Mouse (Mus musculus) heart, postnatal 25 days (tissue): ENCODE measurements around the gene Il12a. TPM values are rescaled to one million over a fixed set of nuclear protein-coding genes. Genes with fewer than 3 reads are reported as not detected.

Source experiments
- DNase-seq: peaks from one replicate; pipeline ENCODE4 v3.0.0; 2022; ENCODE audit warnings: low spot score
- intact Hi-C: fragments of 180-260 bp; cut with DNase I; formaldehyde crosslinking; loops from one replicate; pipeline ENCODE4 v1.15.1; 2025
- total RNA-seq, 2 experiments: library from RNA; stranded (reverse); gene quantifications; 2 replicates each; pipeline ENCODE4 v1.2.3; 2021

Il12a gene
- total RNA-seq, result under 1 TPM in 1 of 2 experiments, not detected in 1; 0.39 TPM

DNA sequence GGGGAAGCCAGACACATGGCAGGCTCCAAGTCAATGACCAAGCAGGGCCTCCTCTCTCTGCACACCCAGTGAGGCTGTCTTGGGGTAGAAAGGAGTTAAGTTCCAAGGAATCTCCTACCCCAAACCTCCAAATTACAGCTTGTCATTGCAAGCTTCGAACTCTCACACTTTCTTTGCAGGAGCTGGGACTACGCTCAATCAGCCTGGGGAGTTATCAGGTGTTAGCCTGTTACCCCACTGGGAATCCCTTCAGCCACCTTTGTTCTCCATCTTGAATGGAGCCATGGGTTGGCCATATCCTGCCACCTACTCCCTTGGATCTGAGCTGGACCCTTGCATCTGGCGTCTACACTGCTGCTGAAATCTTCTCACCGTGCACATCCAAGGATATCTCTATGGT is at the start of gene Il12a:
Il12a (plus strand) TSS at position 301 of the 400 bp plus-strand sequence.
- intact Hi-C loops, result loop anchor here (10.0 kb wide), 1 partner anchor 46 kb away; no protein-coding TSS in a partner anchor

DNA sequence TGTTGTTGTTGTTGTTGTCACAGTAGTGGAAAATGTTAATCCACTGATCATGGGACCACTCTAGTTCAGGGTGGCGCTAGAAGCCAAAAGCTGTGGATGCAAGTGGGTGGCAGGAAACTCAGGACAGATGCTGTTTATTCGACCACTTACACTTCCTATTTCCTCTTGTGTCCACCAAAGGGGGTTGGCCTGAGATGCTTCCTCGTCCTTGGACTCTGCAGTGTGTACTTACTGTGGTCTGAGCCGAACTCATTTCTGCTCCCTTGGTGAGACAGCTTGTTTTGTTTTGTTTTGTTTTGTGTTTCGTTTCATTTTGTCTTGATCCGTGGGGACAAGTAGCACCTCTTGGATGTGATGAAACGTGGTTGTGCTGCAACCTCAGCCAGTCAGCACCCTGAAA is 47.5 kb upstream of the Il12a start:
- intact Hi-C loops, result loop anchor here (10.0 kb wide), 1 partner anchor 52 kb away; the partner anchor contains the start of gene Il12a
- no peak for DNase-seq

More for the DNA sequence above, at the start of gene Il12a:
- no peak for DNase-seq

DNA sequence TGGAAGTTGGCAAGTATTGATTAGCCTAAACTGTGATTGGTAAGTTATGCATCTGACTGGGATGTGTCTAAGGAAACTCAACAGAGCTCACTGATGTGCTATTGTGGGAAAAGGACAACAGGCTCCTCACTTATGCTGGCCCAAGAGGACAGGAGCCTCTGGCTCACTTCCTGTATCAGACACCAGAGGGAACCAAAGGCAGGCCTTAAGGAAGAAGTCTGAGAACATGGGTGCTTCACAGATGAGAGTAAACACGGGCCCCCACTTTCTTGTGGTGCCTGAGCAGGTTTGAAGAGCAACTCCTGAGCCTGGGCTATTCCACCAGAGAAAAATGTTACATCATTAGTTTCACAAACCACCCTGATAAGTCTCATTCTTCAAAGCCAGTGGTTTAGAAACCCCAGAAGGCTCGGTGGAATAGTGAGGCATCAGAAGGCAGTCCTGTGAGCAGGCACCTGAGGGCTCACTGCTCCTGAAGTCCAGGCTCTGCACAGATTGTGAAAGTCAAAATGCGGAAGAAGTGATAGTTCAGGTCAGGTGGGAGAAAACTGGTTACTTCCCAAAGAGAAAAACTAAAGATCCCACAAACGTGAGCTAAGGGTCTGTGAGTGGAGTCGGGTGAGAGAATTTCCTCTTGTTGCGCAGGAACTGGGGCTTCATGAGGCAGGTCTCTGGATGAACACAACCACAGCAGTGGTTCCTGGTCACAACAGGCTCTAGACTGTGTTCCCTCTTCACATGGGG is 43.9 kb upstream of the Il12a start:
- intact Hi-C loops, result loop anchor here (10.0 kb wide), 1 partner anchor 48 kb away; the partner anchor contains the start of gene Il12a

DNA sequence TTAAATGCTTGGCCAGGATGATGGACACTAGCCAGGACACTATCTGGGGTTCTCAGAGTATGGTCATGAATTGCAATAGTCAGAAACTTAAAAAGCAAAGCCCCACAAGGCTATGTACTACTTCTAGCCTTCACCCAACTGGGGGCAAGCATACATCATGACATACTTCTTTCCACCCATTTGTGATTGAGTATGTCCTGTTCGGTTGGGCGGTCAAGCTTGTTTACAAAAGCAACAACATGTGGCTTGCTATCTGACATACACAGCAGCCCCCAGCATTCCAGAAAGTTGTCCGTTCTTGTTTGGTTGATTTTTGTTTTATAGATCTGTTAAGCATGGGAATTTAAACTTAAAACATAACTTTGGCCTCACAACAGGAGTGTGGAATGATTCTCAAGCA is 43.2 kb upstream of the Il12a start:
- DNase-seq, result no peak
- intact Hi-C loops, result loop anchor here (10.0 kb wide), 1 partner anchor 48 kb away; the partner anchor contains the start of gene Il12a

More for the DNA sequence above, 43.9 kb upstream of the Il12a start:
- DNase-seq, result no peak

DNA sequence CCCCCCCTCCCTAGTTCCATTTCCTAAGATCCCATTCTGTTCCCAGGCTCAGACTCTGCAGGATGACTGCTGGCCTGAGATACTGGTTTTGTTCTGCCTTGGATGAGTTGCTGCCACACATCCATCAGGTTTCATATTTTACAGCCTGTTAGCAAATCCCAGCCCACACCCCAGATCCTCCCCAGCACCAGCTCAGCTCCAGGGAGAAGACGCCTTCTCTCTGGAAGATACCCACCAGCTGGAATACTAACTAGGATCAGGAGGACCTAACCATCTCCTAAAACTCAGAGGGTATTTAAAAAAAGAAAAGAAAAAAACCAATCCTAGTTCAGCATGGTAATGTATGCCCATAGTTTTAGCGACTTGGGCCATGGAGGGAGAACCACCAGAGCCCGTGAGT is 40.2 kb upstream of the Il12a start:
- intact Hi-C loops, result no loop called here
- DNase-seq, result no peak

DNA sequence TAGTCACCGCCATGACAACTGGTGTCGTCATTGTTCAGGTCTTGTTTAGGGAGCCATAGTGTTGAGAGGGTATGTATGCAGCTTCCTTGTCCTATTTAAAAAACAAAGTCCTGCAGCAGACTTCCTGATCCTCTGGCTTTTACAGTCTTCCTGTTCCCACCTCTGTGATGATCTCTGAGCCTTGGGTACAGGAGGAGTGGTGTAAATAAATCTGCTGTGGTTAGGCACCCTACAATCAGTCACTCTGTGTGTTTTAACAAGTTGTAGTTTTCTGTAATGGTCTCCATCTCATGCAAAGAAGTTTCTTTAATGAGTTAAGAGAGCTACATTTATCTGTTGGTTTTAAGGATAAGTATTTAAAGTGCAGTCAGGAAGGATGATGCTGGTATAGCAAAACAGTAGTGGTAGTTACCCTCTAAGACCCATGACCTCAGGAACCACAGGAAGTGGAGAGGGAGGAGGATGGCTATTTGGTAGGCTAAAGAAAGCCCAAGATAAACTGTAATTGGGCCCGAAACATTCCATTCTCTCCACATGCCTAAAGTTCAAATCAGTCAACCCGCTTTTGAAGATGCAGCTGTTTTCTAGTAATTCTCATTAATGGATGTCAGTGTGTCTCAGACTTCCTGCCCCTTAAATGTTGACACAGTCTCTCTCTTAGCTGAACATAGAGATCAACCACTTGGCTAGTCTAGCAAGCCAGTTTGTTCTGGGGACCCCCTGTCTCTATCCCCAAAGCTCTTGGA is 33.7 kb upstream of the Il12a start:
- no peak for DNase-seq

DNA sequence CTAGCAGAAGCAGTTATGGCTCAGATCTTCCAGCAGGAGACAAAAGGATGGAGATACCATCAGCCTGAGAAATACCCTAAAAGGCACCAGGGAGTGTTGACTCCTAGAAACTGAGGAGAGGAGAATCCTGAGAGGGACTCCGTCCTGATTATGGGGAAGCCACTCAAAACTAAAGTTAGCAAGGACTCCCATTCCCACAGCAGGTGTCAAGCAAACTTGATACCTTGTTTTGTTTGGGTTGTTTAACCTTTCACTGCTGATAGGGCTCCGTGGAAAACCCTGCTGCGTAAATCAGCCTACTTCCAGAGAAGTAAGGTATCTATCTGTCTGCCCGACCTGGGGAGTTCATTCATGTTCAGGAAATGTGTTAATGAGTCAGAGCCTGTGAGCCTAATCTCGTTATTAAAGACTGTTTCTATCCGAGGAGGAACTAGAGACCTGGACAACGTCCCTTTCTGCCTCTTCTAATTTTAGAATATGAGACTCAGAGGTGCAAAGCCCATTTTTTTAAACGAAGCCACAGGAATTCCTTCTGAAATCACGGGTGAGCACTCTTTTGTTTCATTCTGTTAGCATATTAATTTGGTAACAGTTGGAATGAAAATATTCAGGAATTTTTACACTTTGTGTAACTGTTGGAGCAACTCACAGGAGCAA is 32.7 kb upstream of the Il12a start:
- intact Hi-C loops, result no loop called here
- DNase-seq, result no peak

More for the DNA sequence above, 33.7 kb upstream of the Il12a start:
- intact Hi-C loops, result no loop called here

DNA sequence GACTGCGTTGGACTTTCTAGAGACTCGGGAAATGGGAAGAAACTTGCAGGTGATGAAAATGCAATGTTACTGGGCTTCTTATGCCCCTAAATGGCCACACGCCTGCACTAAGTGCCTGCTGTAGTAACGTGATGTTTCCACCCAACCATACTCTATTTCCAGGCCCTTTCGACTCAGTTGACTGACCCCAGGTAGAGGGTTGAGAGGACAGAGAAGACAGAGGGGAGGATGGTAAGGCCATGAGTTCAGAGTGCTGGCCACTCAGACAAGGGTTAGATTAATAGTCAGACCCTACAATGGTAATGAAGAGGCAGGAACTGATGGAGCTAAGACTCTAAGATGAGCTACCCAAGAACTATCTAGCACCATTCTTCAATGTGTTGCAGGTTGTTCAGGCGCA is 30.4 kb upstream of the Il12a start:
- intact Hi-C loops, result no loop called here
- DNase-seq, result no peak

DNA sequence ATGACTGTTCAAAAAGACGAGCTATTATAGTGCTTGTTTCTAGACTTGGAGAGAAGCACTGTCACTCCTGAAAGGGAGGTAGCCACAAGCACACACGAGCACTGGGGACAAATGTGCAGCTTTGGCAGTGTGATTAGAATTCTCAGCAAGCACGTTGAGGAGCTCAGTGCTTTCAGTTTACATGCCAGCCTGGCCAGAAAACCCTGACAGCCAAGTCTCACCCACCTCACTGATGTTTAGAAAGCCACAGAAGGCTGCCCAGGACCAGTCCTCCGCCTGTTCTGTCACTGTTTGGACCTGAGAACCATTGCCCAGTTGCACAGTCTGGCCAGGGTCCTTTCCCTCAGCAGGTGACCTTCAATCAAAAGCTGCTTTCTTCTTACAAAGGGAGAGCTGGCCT is 29.9 kb upstream of the Il12a start:
- intact Hi-C loops, result no loop called here
- no peak for DNase-seq

DNA sequence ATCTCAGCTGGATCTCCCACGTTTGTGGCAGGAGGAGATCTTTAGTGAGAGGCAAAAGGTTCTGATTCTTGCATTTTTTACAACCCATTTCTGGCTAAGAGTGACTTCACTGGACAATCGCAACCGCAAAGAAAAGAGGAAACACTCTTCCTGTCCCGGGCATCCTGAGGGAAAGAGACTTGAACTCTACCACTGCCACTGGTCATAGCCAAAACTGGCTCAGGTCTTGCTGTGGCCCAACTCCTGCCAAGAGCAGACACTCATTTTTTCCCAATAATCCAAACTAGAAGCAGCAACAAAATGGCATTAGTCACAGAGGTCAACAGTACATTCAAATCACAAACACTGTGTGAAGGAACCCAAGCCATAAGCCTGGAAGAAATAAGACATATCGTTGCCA is 28.1 kb upstream of the Il12a start:
- no peak for DNase-seq
- intact Hi-C loops, result no loop called here

DNA sequence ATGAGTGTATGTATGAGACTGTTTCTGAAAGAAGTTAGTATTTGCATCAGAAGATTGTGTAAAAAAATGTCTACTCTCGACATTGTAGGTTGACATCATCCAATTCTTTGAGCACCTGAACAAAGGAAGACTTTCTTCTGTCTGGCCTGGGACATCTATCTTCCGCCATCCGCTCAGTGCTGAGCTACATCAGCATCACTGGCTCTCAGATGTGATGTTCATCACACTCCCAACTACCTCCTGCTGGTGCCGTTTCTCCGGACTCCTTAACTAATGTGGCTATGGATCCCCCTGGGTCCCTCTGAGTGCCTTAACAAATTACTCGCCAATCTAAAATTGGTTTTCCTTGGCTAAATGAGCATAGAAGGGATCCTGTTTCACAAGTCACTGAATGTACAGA is 26.1 kb upstream of the Il12a start:
- intact Hi-C loops, result no loop called here
- DNase-seq, result no peak

DNA sequence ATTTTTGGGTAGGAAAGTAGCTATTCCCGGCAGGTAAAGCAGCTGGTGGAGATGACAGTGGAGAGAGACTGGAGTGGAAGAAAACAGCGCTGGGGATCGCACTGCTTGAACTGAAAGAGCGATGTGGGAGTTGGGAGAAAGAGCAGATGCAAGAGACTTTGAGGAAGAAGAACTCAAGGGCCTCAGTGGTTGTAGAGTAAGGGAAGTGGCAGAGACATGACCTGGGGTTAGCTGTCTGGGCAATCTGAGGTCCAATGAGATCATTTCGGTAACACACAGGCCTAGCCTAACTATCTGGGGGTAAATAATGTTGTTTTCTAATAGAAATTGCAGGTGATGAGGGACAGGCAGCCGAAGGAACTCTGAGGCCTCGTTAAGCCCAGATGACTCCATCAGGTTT is 24.1 kb upstream of the Il12a start:
- no peak for DNase-seq
- intact Hi-C loops, result no loop called here

DNA sequence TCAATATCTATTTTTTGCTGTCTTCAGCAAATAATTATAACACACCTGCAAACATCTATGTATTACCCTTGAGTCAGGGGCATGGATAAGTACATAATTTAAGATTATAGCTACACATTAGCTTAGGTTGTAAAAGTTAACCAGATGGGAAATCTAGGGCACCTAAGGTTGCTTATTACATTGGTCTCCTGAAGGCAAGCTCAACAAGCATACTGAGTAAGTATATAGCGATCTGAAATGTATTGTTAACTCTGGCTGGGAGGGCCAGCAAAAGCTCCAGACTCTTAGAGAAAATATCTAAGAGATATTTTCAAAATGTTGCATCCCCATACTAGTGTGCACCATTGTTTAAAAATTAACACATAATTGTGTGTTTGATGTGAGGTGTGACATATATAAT is 22.6 kb upstream of the Il12a start:
- intact Hi-C loops, result no loop called here
- no peak for DNase-seq

DNA sequence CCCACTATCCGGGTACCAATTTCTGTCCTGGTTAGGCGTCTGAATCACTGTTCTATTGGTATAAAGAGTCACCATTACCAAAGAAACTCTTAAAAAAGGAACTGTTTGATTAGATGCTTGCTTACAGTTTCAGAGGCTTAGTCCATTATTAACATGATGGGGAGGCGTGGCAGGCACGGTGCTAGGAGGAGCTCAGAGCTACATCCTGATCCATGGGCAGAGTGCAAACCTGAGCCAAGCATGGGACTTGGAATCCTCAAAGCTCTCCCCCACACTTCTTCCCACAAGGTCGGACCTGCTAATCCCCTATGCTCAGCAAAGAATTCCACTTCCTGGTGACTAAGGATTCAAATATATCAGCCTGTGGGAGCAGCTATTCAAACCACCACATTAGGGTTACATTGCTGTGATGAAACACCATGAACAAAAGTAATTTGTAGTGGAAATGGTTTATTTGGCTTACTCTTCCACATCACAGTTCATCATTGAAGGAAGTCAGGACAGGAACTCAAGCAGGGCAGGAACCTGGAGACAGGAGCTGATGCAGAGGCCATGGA is 20.9 kb upstream of the Il12a start:
- DNase-seq, result no peak
- intact Hi-C loops, result no loop called here

DNA sequence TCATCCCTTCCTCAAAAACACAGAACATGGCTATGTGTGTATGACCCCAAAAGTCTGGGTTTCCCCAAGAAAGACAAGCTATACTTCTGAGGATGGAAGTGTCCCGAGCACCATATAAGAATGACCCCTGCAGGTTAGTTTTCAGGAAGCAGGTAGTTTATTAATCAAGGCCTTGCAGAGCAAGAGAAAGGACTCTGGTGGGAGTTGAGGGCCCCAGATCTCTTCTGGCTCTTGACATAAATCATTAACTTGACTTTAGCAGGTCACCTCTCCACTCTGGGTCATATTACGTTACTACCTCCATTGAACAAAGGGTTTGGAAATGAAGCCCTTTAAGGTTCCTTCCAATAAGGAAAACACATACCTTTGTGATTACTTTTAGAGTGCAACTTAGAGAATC is 15.7 kb upstream of the Il12a start:
- DNase-seq, result no peak
- intact Hi-C loops, result no loop called here

DNA sequence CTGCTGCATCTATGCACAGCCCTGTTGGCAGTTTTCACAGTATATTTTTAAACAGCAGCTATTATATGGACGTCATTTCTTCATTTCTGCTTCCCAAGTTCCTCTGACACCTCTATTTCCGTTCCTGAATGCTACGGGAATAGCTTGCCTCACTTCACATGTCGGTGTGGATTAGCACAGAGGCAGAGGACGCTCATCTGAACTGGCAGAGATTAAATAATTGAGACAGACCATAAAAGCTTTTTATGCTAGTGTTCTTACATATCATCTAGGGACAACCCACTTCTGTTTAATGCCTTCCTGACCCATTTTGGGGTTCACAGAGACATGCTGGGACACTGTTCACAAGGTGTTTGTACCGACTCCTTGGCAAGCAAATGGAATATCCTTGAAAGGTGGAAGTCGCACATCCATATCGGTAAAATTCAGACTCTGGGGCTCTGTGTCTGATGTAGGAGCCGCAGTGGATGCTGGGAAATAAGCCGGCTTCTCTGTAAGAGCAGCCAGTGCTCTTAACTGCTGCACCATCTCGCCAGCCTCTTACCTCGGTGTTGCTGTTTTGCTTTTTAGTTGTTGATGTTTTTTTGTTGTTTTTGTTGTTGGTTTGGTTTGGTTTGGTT is 15.1 kb upstream of the Il12a start:
- no peak for DNase-seq
- intact Hi-C loops, result no loop called here

DNA sequence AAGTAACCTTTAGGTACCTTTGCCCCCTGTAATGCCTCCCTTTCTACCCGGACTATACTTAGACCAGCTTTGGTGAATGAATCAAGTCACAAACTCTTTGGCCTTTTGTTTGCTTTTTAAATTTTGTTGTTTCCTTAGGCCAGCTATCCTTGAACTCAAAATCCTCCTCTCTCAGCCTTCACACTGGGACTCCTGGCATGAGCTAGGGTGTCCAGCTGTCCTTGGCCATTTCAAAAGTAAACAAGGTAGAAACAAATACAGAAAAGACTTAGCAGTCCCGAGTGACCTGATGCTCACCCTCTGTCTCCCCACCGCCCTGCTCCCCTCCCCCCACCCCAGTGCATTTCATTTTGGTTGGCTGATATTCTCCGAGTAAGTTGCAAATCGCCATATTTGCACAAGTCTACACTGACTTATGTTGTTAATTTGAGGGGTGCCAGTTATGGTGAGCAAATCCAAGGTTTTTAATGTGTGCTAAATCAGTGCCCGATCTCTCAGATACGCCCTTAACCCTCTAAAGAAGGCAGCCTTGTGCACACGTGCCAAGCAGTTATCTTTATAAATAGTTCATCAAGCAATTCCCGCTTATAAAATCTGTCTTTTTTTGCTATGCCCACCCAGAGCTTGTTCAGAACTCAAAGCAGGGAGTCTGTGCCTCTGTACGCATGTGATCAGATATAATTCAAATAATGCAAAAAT is 14.3 kb upstream of the Il12a start:
- intact Hi-C loops, result no loop called here
- no peak for DNase-seq

DNA sequence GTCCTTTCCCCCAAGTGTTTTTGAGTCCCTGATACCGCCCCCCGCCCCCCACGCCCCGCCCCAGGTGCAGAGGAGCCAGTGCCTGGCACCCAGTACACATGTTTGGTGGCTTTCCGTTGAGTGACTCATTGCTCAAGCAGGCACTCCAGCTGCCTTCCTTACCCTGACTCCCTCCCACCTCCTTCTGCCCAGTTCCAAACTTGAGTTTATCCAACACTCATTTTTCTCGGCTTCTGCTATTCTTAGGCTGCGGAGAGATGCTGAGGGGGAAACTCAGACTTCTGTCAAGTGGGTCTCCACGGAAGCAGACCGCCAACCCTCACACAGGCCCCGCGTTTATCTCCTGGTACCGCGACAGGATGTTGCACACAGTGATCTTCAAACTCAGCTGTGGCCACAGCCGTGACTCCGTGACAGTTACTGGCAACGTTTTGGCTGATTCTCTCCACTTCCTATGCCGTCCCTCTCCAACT is 13.6 kb upstream of the Il12a start:
- intact Hi-C loops, result no loop called here
- peak; percentile 16 for DNase-seq
